Mouse (Mus musculus) frontal cortex, postnatal 10 days (tissue): Measurements from ENCODE around the gene B4galnt2.
"Not testable (repeated sequence)": the region's sequence is repeated elsewhere in the genome, so short reads cannot be mapped to it uniquely, and the experiment has no call there.

Experiments
- DNase-seq, 2 experiments: peaks; one replicate each; pipeline ENCODE4 v3.0.0; 2022; ENCODE audit warnings: low spot score in 2 of 2, mixed read lengths in 1 of 2

Gene B4galnt2

GRCm38 (mm10) chr11:95914571-95914991 is at the start of gene B4galnt2:
B4galnt2 (minus strand) TSS chr11:95914891.
- peak in 1 of 2 experiments; percentile 9 for DNase-seq

- no peak for DNase-seq
Observed at GRCm38 (mm10) chr11:95963304-95963703, 48.6 kb upstream of the B4galnt2 start.

- DNase-seq, result no peak
Observed at GRCm38 (mm10) chr11:95959152-95959551, 44.5 kb upstream of the B4galnt2 start.

- no peak for DNase-seq
Observed at GRCm38 (mm10) chr11:95958251-95958650, 43.6 kb upstream of the B4galnt2 start.

DNA sequence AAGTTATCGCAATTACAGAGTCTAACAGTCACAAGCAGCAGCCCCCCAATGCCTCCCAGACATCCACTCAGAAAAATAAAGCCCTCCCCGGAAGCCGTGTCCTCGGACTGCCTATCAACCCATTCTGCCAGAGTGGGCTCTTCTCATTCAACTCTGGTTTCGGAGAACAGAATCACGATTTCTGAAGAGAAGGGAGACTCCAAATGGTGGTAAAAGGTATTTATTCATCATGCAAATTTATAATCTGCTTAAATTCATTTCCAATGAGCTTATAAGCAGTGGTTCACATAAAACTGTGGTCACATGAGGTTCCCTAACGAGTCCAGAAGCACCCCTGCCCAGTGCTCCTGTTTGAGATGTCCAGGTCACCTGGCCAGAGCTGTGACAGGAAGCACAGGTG is 42.7 kb upstream of the B4galnt2 start:
- DNase-seq, result no peak

DNA sequence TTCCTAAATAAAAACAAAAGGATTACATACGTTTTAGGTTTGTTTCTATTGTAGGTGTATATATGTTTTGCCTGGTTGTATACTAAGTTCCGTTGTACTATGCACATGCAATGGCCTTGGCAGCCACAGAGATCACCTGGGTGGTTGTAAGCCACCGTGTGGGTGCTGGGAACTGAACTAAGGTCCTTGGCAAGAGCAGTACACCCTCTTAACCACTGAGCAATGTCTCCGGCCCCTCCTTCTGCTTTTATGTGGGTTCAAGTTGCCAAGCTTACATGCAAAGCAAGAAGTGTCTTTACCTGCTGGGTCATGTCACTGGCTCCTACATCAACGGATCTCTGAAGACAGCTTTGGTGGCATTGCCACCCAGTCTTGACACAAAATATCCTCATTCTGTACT is 38.6 kb upstream of the B4galnt2 start:
- no peak for DNase-seq

GRCm38 (mm10) chr11:95945838-95946472 is 31.3 kb upstream of the B4galnt2 start:
- no peak for DNase-seq

GRCm38 (mm10) chr11:95939828-95940507 is 25.3 kb upstream of the B4galnt2 start:
- no peak for DNase-seq

GRCm38 (mm10) chr11:95936409-95936808 is 21.7 kb upstream of the B4galnt2 start:
- DNase-seq, result no peak

DNA sequence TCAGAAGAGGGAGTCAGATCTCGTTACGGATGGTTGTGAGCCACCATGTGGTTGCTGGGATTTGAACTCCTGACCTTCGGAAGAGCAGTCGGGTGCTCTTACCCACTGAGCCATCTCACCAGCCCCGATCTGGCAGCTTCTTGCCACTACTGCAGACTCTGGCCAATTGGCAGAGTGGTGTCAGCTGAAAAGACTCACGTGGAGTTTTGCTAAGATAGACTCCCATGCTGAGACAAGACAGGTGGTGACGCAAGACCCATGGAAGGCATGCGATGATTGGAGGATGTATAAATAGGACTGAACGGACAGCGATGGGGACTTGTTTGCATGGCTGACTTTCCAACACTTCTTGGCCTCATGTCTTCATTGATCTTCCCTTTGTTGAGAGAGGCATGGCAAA is 17.5 kb upstream of the B4galnt2 start:
- not testable (repeated sequence) for DNase-seq

DNA sequence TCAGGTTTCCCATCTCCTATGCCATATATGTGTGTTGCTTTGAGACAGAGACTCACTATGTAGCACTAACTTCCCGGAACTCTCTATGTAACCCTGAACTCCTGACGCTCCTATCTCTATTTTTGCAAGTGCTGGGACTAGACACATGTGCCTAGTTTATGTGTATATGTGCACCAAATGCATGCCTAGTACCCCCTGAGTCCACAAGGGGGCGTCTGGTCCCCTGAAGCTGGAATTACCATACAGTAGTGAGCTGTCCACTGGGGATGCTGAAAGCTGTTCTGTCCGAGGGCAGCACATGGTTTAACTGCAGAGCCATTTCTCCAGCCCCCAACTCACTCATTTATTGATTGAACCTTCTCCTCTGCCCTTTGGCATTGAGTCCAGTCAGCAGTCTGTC is 11.7 kb upstream of the B4galnt2 start:
- DNase-seq, result no peak

DNA sequence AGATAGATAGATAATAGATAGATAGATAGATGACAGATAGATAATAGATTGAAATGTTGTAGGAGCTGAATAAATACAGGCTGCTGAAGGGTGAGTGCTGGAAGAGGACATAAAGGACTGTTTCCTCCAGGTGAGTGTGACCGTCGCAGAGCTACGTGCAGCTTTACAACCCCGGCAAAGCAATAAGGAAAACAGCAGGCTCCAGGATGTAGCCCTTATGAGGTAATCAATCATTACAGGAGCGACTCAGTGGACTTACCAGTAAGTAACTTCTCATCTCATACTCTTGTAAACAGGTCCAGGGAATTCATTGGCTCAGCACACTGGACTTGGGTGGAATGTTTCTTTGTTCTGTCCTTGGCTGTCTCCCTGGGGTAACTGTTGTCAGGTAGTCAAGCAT is 11.3 kb upstream of the B4galnt2 start:
- DNase-seq, result no peak

GRCm38 (mm10) chr11:95924215-95924614 is 9.5 kb upstream of the B4galnt2 start:
- DNase-seq, result no peak

DNA sequence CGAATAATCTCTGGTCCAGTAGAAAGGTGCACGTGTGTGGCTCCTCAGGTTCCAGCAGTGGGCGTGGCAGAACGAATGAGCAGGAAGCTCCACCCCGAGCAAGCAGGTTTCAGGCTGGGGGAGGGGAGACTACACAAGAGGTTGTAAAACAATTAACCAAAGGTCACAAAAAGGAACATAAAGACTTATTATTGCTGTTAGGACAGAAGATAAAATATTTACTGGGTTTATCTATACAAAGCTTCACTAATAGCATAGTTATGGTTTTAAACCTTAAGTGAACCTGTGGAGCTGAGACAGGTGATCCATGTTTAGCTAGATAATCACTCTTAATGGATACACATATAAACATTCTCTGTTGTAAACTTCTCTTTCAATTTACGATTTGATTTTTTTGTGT is 8.8 kb upstream of the B4galnt2 start:
- not testable (repeated sequence) for DNase-seq

DNA sequence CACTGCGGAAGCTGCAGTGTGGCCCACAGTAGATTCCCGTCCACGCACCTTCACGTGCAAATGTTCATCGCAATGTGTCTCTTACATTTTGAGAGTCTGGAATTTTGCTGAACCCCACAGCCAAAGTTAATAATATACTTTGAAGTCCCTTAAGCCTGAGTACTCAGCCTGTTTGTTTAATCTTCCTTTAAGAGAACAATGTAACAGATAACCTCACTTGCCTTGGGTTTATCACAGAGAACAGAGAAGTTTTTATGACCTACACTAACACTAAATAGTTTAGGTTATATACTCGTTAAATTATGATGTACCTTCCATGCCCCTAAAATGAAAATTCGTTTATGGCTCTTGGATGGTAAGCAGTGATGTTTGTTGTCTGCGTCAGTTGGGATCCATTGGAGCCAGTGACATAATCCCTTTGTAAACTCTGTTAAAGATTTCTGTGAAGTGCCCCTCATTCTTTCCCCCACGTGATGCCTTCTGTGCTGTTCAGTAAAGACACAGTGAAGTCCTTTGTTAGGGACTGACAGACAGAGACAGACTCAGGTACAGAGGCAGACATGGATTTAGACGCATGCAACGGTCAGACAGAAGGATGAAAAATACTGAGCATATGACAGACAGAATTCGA is 7.4 kb upstream of the B4galnt2 start:
- DNase-seq, result no peak

GRCm38 (mm10) chr11:95916426-95916825 is 1.7 kb upstream of the B4galnt2 start:
- DNase-seq, result no peak

- no peak for DNase-seq
Observed at GRCm38 (mm10) chr11:95915006-95915710, 467 bp upstream of the B4galnt2 start.

- DNase-seq, result no peak
Observed at GRCm38 (mm10) chr11:95913959-95914566, 628 bp downstream of the B4galnt2 start.

DNA sequence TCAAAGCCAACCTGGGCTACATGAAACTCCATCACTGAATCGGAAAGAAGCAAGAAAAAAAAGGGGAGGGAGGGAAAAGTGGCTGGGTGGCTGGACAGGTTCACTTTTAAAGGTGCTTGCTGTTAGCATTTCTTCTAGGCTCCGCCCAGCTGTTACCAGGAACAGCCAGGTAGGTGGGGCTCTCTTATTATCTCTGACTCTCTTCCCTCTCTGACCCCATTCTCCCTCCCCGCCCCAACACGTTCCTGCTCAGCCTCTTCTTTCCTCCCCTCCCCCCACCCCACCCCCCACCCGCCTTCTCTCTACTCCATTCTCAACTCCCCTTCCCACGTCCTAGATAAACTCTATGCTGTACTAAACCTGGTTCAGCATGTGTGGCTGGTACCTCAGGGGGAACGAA is 3.1 kb downstream of the B4galnt2 start:
- DNase-seq, result no peak

DNA sequence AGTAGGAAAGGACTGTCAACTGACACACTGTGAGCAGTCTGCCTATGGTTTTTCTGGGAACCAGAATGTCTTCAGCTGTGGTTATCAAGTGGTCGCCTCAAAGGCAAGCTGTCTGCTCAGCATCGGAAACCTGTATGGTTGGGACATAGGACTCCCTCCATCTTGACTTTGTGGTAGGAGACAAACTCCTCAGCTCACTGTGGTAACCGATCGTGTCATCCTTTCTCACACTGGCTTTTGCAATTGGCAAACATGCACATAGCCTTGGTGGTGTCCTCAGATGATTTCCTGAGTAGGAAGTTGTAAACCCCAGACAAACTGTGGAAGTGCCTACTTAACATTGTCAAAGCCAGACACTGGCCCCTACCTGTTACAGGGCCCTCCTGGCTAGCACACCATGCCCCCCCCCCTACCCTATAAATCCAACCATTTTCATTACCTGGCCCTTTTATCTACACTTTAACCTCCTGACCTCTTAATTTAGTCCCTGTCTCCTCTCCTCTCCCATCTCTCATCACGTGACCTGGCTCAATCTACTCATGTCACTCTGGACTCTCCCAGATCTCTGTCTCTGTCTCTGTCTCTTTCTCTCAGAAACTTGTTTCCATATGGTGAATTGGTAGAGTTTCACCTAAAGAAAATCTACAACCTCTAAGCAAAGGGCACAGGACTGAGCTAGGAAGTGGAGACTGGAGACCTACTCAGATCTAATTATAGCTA is 6.7 kb downstream of the B4galnt2 start:
- no peak for DNase-seq

- no peak for DNase-seq
Observed at GRCm38 (mm10) chr11:95904290-95904689, 10.4 kb downstream of the B4galnt2 start.
